Comparison of ENCODE assay signal across 22 mouse cellular contexts in the genomic region with DNA sequence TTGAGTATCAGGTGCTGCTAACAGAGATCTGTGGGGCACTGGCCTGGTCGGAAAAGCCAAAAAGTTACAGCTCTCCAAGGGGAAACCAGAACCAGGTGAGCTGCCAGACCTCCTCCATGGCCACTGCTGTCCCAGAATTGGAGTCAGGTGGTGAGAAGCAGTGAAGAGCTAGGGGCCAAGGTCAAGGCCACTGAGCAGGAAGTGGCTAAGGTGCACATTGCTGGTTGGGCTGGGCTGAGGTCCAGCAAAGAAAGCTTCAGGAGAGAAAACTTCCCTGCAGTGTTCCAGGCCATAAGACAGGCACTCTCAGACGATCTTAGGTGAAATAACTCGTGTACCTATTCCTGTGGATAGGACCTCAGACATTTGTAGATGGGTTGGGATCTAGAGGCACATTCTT.
"Had no signal": no experiment of that assay in that cellular context is flagged by ENCODE, and none has a peak within 500 bp of the region (broad histone marks: within the 10 kb centered on the region; RNA-seq: fewer than 3 reads in every experiment).

No protein-coding gene starts in this region.

- H3K9me3 ChIP-seq: limb, embryonic 10.5 days; liver, embryonic 12.5 days; liver, embryonic 15.5 days; lung, embryonic 15.5 days; megakaryocyte, embryonic 14.5 days; midbrain, embryonic 13.5 days had no signal

- H3K27ac ChIP-seq: hindbrain, postnatal 0 days; layer of hippocampus, adult 2 months; limb, embryonic 10.5 days; limb, embryonic 13.5 days; liver, embryonic 12.5 days; liver, embryonic 15.5 days; lung, embryonic 15.5 days; midbrain, embryonic 10.5 days; midbrain, embryonic 13.5 days; neural tube, embryonic 13.5 days had no signal

- H3K4me1 ChIP-seq: limb, embryonic 10.5 days; limb, embryonic 13.5 days; liver, embryonic 12.5 days; liver, embryonic 15.5 days; lung, embryonic 15.5 days; megakaryocyte, embryonic 14.5 days; midbrain, embryonic 10.5 days; midbrain, embryonic 13.5 days; neural tube, embryonic 13.5 days had no signal

- ATAC-seq: hindbrain, postnatal 0 days; inflammation-experienced regulatory T-cells, adult 6 months; intestine, embryonic 16.5 days; liver, embryonic 12.5 days; midbrain, embryonic 13.5 days; midbrain, embryonic 16.5 days had no signal

- H3K4me2 ChIP-seq: limb, embryonic 13.5 days; liver, embryonic 12.5 days; liver, embryonic 15.5 days; lung, embryonic 15.5 days; midbrain, embryonic 13.5 days; neural tube, embryonic 13.5 days had no signal

- H3K9ac ChIP-seq: limb, embryonic 13.5 days; liver, embryonic 12.5 days; liver, embryonic 15.5 days; lung, embryonic 15.5 days; midbrain, embryonic 13.5 days; neural tube, embryonic 13.5 days had no signal

- H3K4me3 ChIP-seq: layer of hippocampus, adult 2 months; limb, embryonic 10.5 days; limb, embryonic 13.5 days; liver, embryonic 12.5 days; liver, embryonic 15.5 days; lung, embryonic 15.5 days; megakaryocyte, embryonic 14.5 days; midbrain, embryonic 10.5 days; midbrain, embryonic 13.5 days; myocyte; neural tube, embryonic 13.5 days had no signal

- DNase-seq: layer of hippocampus, adult 9-11 months; liver; lung, adult 18-20 months; lung, postnatal 10 days; lung, postnatal 36 days; retina, postnatal 1 day; thymus, postnatal 25 days had no signal

- H3K27me3 ChIP-seq: limb, embryonic 13.5 days; liver, embryonic 12.5 days; liver, embryonic 15.5 days; lung, embryonic 15.5 days; neural tube, embryonic 13.5 days had no signal

- H3K36me3 ChIP-seq: limb, embryonic 10.5 days; limb, embryonic 13.5 days; liver, embryonic 12.5 days; liver, embryonic 15.5 days; lung, embryonic 15.5 days; midbrain, embryonic 10.5 days; midbrain, embryonic 13.5 days; neural tube, embryonic 13.5 days had no signal
